Mouse (Mus musculus): ENCODE results near the gene Pcyt2.

GRCm38 (mm10) chr11:120603545-120603944 is 14.2 kb downstream of the Pcyt2 start:
- TF ChIP-seq POLR2A (IDR thresholded peaks at IDR 0.05; ENCODE audit: low read depth, low read length) (no peak), CTCF (IDR thresholded peaks at IDR 0.05; ENCODE audit: extremely low read depth, insufficient read length, insufficient replicate concordance, low read depth, low read length) (no peak)

All from small intestine, adult 2 months (tissue).